8 mouse cellular contexts compared by ENCODE assay signal in the genomic region with DNA sequence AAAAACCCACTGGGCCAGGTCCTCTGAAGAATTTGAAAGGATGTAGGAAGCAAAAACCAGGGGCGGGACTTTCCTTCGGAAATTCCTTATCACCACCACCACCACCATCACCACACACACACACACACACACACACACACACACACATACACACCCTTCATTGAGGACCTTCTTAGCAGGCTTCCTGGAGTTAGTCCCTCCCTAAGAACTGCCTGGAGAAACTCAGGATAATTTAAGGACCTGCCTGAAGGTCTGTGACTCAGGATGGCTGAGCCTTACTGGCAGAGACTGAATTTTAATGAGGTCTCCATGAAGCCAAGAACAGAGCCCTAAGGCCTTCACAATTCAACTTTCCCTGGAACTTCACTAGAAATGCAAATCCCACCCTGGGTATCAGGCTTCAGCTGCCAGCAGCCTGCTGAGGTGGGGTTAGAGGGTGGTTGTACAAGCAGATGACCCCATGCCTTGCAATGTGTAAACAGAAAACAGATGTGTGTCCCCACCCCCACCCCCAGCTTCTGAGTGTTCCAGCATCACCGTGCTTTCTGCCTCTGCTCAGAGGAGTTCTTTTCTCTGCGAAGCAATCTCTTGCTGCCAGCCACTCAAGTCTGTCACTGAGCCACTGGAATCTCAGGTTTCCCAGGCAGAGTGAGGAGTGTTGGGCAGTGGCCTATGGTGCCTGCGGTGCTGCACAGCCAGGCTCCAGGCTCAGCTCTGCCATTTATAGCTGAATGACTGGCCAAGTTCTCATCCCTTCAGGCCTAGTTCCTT. TPM values are rescaled to one million over a fixed set of nuclear protein-coding genes. Genes with fewer than 3 reads are reported as not detected.
DNase-seq lines count a peak whose midpoint lies in the region; ATAC-seq and TF ChIP-seq lines count a peak whose summit lies in the region.

No protein-coding gene starts in this region.

- peak; percentile 67 for ATAC-seq in midbrain, embryonic 15.5 days (replicated peaks)

- intact Hi-C loops in gastrocnemius, postnatal 14 days (cut with DNase I; ENCODE audit: low total_unique reads), result no loop called here

- no peak overlapping the region for H3K9ac ChIP-seq in midbrain, embryonic 15.5 days

- WGBS in midbrain, embryonic 15.5 days, result 14% methylated on average over 5 of the region's 5 CpGs

- no peaks in the 10 kb centered on the region; the same call in 1 of the 2 replicates for H3K4me1 ChIP-seq in testis, adult 2 months (ENCODE audit: control insufficient read depth, insufficient read depth, low read length)
- H3K4me1 ChIP-seq in midbrain, embryonic 15.5 days, result peaks cover 20% of the 10 kb centered on the region

- TF ChIP-seq CTCF in testis, adult 2 months (IDR thresholded peaks at IDR 0.05; ENCODE audit: control insufficient read depth, insufficient read depth, insufficient replicate concordance, low read depth, low read length), result no peak

- H3K27ac ChIP-seq in testis, adult 2 months (ENCODE audit: control insufficient read depth, insufficient read depth, low read depth, low read length), result no peak overlapping the region
- 0 out of 2 replicates have a peak overlapping the region, but pooled peaks have one; percentile 36 for H3K27ac ChIP-seq in midbrain, embryonic 15.5 days

- TF ChIP-seq POLR2A in testis, adult 2 months (IDR thresholded peaks at IDR 0.05; ENCODE audit: control insufficient read depth, low read depth, low read length), result no peak

- H3K27me3 ChIP-seq in testis, adult 2 months (ENCODE audit: control insufficient read depth, insufficient read depth, low read length), result no peaks in the 10 kb centered on the region
- no peaks in the 10 kb centered on the region for H3K27me3 ChIP-seq in midbrain, embryonic 15.5 days (replicated peaks)

- no peak for DNase-seq in testis, postnatal 14 days (ENCODE audit: low spot score)
- peak; percentile 61 for DNase-seq in gastrocnemius, postnatal 14 days
- peak; percentile 56 for DNase-seq in kidney, adult 9 months
- DNase-seq in natural killer cell, adult 2 months (ENCODE audit: low spot score in 2 of 2), result no peak
- no peak for DNase-seq in layer of hippocampus, postnatal 36 days
- DNase-seq in ovary, adult 18-20 months (ENCODE audit: low spot score), result no peak

- no peaks in the 10 kb centered on the region for H3K9me3 ChIP-seq in midbrain, embryonic 15.5 days

- no peak overlapping the region for H3K4me2 ChIP-seq in midbrain, embryonic 15.5 days

- peak overlapping the region; percentile 83 for H3K4me3 ChIP-seq in testis, adult 2 months (ENCODE audit: control insufficient read depth, low read depth, low read length)
- no peak overlapping the region for H3K4me3 ChIP-seq in midbrain, embryonic 15.5 days

- H3K36me3 ChIP-seq in testis, adult 2 months (ENCODE audit: control insufficient read depth, insufficient read depth, low read length), result no peaks in the 10 kb centered on the region
- H3K36me3 ChIP-seq in midbrain, embryonic 15.5 days (replicated peaks), result no peaks in the 10 kb centered on the region

RNA-seq across cellular contexts. Expression of a gene that starts 2.4 kb away (rescaled TPM):
- polyA plus RNA-seq in testis, adult 2 months (2012; rRNA removed), result 43.2 and 54.9 TPM in 2 replicates
- 100 to 1,000 TPM; 264 to 270 TPM for total RNA-seq in gastrocnemius, postnatal 14 days (2021)
- polyA plus RNA-seq in midbrain, embryonic 15.5 days (2015; fragmentation: Nextera tagmentation; extraction: Ambion mirVana), result 10.6 and 11.8 TPM in 2 replicates
- 10 to 100 TPM; 14.3 to 16.1 TPM for total RNA-seq in layer of hippocampus, postnatal 36 days (2021)

Comparison
In these comparisons a context has a peak if more than half of its experiments do, and no peak if none do; other contexts are left out.
1. DNase-seq: peak in gastrocnemius, postnatal 14 days (single experiment) and kidney, adult 9 months (single experiment); none in testis, postnatal 14 days (single experiment), natural killer cell, adult 2 months (0 of 2), layer of hippocampus, postnatal 36 days (0 of 2) and ovary, adult 18-20 months (single experiment).
2. RNA of a gene that starts 2.4 kb away (total RNA-seq): 264 to 270 TPM in gastrocnemius, postnatal 14 days; 14.3 to 16.1 TPM in layer of hippocampus, postnatal 36 days; every median in the first group is over 10 times any median in the second.